Mouse (Mus musculus): ENCODE measurements around the gene D230025D16Rik. TPM values are rescaled to one million over a fixed set of nuclear protein-coding genes. Genes with fewer than 3 reads are reported as not detected.

The D230025D16Rik gene
- polyA plus RNA-seq, 1 experiment, result 1.3 TPM

DNA sequence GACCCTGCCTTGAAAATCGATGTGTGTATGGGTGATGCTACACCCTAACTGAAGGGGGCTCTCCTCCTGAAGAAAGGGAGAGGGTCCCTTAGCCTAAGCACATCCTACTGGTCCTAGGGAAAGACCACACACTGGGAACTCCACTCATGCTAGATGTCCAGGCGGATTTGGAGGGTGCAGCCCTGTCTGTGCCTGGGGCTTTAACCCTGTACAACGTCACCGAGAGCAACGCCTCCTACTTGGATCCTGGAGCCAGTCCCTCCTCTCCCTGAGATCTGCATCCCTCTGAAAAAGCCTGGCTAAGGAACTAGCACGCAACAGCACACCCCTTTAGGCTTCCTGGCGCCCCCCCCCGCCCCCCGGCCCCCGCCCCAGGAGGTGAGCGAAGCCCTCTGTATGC, 50.4 kb downstream of the D230025D16Rik start:
- Histone ChIP-seq H3K4me1 (ENCODE audit: control insufficient read depth) (peaks cover 26% of the 10 kb centered on the region), H3K27me3 (ENCODE audit: control insufficient read depth) (peaks cover 100% of the 10 kb centered on the region), H3K9me3 (ENCODE audit: control insufficient read depth, low read length) (peaks cover 4% of the 10 kb centered on the region; the same call in 1 of the 2 replicates), H3K36me3 (ENCODE audit: control insufficient read depth) (no peaks in the 10 kb centered on the region), H3K4me3 (replicated peaks) (no peak overlapping the region)
- TF ChIP-seq GATA1 (IDR thresholded peaks at IDR 0.05; ENCODE audit: low read length), result no peak
- TF ChIP-seq TAL1 (IDR thresholded peaks at IDR 0.05; ENCODE audit: low read length), result no peak

DNA sequence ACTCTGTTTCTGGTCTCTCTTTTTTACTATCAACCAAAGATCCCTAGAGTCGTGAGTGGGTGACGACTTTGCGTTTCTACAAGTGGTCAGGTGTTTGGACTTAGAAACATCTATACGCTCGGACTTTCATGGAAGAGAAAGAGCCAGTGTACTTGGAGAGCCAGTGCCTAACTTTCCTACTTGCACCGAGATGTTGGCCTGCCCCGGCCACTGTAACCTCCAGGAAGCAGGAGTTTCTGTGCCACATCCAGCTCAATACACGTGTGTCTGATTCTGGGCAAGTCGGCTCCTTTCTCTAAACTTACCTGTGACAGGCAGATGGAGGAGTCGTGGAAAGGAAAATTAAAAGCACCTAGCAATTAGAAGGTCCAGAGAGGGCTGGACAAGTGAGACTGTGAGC, 50.9 kb downstream of the D230025D16Rik start, which contains the start of gene Nol3:
Gene Nol3, plus strand, starts transcription at position 301 of the 400 bp plus-strand sequence.
- TF ChIP-seq TAL1 (IDR thresholded peaks at IDR 0.05; ENCODE audit: low read length) (no peak), GATA1 (IDR thresholded peaks at IDR 0.05; ENCODE audit: low read length) (no peak)
- peaks cover 99% of the 10 kb centered on the region for H3K27me3 ChIP-seq (ENCODE audit: control insufficient read depth)
- peaks cover under 1% of the 10 kb centered on the region; the same call in 1 of the 2 replicates for H3K9me3 ChIP-seq (ENCODE audit: control insufficient read depth, low read length)
- no peaks in the 10 kb centered on the region for H3K36me3 ChIP-seq (ENCODE audit: control insufficient read depth)
- peak within 1 kb of the TSS; percentile 28 for H3K4me3 ChIP-seq (replicated peaks)
- peaks cover 24% of the 10 kb centered on the region for H3K4me1 ChIP-seq (ENCODE audit: control insufficient read depth)

- TF ChIP-seq TAL1 (IDR thresholded peaks at IDR 0.05; ENCODE audit: low read length), result no peak
- no peak for TF ChIP-seq GATA1 (IDR thresholded peaks at IDR 0.05; ENCODE audit: low read length)
- H3K9me3 ChIP-seq (ENCODE audit: control insufficient read depth, low read length), result no peaks in the 10 kb centered on the region; the same call in 1 of the 2 replicates
- no peaks in the 10 kb centered on the region for H3K36me3 ChIP-seq (ENCODE audit: control insufficient read depth)
- H3K27me3 ChIP-seq (ENCODE audit: control insufficient read depth), result peaks cover 98% of the 10 kb centered on the region
- H3K4me3 ChIP-seq (replicated peaks), result peak overlapping the region; percentile 28
- peaks cover 24% of the 10 kb centered on the region for H3K4me1 ChIP-seq (ENCODE audit: control insufficient read depth)
Observed at GRCm38 (mm10) chr8:105276292-105277120, 51.6 kb downstream of the D230025D16Rik start.

DNA sequence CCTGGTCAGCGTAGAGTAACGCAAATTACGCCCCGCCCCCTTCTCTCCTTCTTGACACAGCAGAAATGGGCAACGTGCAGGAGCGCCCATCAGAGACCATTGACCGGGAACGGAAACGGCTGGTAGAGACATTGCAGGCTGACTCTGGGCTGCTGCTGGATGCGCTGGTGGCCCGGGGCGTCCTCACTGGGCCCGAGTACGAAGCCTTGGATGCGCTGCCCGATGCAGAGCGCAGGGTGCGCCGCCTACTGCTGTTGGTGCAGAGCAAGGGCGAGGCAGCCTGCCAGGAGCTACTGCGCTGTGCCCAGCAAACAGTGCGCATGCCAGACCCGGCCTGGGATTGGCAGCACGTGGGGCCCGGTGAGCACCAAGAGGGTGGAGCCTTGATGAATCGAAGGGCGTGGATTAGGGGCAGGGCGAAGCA, 54.0 kb downstream of the D230025D16Rik start:
- peaks cover 38% of the 10 kb centered on the region for H3K4me1 ChIP-seq (ENCODE audit: control insufficient read depth)
- peaks cover 90% of the 10 kb centered on the region for H3K27me3 ChIP-seq (ENCODE audit: control insufficient read depth)
- peak overlapping the region; percentile 22 for H3K4me3 ChIP-seq (replicated peaks)
- no peaks in the 10 kb centered on the region for H3K36me3 ChIP-seq (ENCODE audit: control insufficient read depth)
- no peak for TF ChIP-seq GATA1 (IDR thresholded peaks at IDR 0.05; ENCODE audit: low read length)
- TF ChIP-seq TAL1 (IDR thresholded peaks at IDR 0.05; ENCODE audit: low read length), result no peak
- no peaks in the 10 kb centered on the region; the same call in 1 of the 2 replicates for H3K9me3 ChIP-seq (ENCODE audit: control insufficient read depth, low read length)

DNA sequence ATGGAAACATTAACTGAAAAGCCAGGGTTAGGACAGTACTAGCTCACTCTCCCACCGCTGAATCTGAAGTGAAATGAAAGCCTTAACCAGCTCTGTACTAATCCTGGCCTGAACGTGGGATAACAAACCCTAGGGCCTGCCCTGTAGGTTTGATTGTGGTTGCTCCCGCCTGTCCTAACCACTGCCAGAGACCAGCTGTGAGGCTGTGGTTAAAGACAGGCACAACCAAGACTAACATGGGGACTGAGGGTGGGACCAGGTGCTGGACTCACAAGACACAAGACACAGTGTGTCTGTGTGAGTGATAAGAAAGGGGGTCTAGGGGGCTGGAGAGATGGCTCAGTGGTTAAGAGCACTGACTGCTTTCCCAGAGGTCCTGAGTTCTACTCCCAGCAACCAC, 55.6 kb downstream of the D230025D16Rik start:
- no peaks in the 10 kb centered on the region for H3K36me3 ChIP-seq (ENCODE audit: control insufficient read depth)
- H3K4me3 ChIP-seq (replicated peaks), result no peak overlapping the region
- peaks cover 85% of the 10 kb centered on the region for H3K27me3 ChIP-seq (ENCODE audit: control insufficient read depth)
- H3K9me3 ChIP-seq (ENCODE audit: control insufficient read depth, low read length), result no peaks in the 10 kb centered on the region; the same call in 1 of the 2 replicates
- peaks cover 38% of the 10 kb centered on the region for H3K4me1 ChIP-seq (ENCODE audit: control insufficient read depth)
- TF ChIP-seq TAL1 (IDR thresholded peaks at IDR 0.05; ENCODE audit: low read length), result no peak
- no peak for TF ChIP-seq GATA1 (IDR thresholded peaks at IDR 0.05; ENCODE audit: low read length)

- H3K27me3 ChIP-seq (ENCODE audit: control insufficient read depth), result peaks cover 84% of the 10 kb centered on the region
- H3K9me3 ChIP-seq (ENCODE audit: control insufficient read depth, low read length), result no peaks in the 10 kb centered on the region; the same call in 1 of the 2 replicates
- no peaks in the 10 kb centered on the region for H3K36me3 ChIP-seq (ENCODE audit: control insufficient read depth)
- peaks cover 27% of the 10 kb centered on the region for H3K4me1 ChIP-seq (ENCODE audit: control insufficient read depth)
- no peak overlapping the region for H3K4me3 ChIP-seq (replicated peaks)
- TF ChIP-seq GATA1 (IDR thresholded peaks at IDR 0.05; ENCODE audit: low read length) (no peak), TAL1 (IDR thresholded peaks at IDR 0.05; ENCODE audit: low read length) (no peak)
Observed at GRCm38 (mm10) chr8:105281821-105282220, 56.9 kb downstream of the D230025D16Rik start.

GRCm38 (mm10) chr8:105282239-105282638, 57.3 kb downstream of the D230025D16Rik start:
- TF ChIP-seq TAL1 (IDR thresholded peaks at IDR 0.05; ENCODE audit: low read length), result no peak
- no peak for TF ChIP-seq GATA1 (IDR thresholded peaks at IDR 0.05; ENCODE audit: low read length)
- Histone ChIP-seq H3K27me3 (ENCODE audit: control insufficient read depth) (peaks cover 80% of the 10 kb centered on the region), H3K9me3 (ENCODE audit: control insufficient read depth, low read length) (no peaks in the 10 kb centered on the region; the same call in 1 of the 2 replicates), H3K4me3 (replicated peaks) (no peak overlapping the region), H3K4me1 (ENCODE audit: control insufficient read depth) (peaks cover 27% of the 10 kb centered on the region), H3K36me3 (ENCODE audit: control insufficient read depth) (no peaks in the 10 kb centered on the region)

GRCm38 (mm10) chr8:105283074-105283473, 58.1 kb downstream of the D230025D16Rik start:
- H3K36me3 ChIP-seq (ENCODE audit: control insufficient read depth), result no peaks in the 10 kb centered on the region
- H3K9me3 ChIP-seq (ENCODE audit: control insufficient read depth, low read length), result no peaks in the 10 kb centered on the region; the same call in 1 of the 2 replicates
- H3K4me1 ChIP-seq (ENCODE audit: control insufficient read depth), result peaks cover 27% of the 10 kb centered on the region
- H3K4me3 ChIP-seq (replicated peaks), result peak overlapping the region; percentile 5
- peaks cover 72% of the 10 kb centered on the region for H3K27me3 ChIP-seq (ENCODE audit: control insufficient read depth)
- no peak for TF ChIP-seq GATA1 (IDR thresholded peaks at IDR 0.05; ENCODE audit: low read length)
- no peak for TF ChIP-seq TAL1 (IDR thresholded peaks at IDR 0.05; ENCODE audit: low read length)

DNA sequence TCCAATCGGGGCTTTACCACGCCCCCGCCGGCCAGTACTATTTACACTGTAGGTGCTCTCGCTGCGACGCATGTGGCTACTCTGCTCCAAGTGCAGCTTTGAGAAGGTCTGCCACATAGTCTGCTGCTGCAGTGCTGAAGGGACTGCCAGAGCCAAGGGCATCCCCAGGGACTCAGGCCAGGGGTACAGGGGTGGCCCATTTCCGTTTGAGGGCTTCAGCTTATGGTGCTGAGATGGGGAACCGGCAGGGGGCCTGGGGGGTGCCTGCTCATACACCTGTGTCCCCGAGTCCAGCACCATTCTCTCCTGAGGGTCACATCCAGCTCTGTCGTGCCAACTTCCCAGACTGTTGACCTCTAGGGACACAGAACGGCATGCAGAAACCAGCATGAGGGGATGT, 60.6 kb downstream of the D230025D16Rik start:
- no peak overlapping the region for H3K4me3 ChIP-seq (replicated peaks)
- peaks cover 62% of the 10 kb centered on the region for H3K27me3 ChIP-seq (ENCODE audit: control insufficient read depth)
- H3K4me1 ChIP-seq (ENCODE audit: control insufficient read depth), result peaks cover 33% of the 10 kb centered on the region
- H3K36me3 ChIP-seq (ENCODE audit: control insufficient read depth), result no peaks in the 10 kb centered on the region
- no peaks in the 10 kb centered on the region for H3K9me3 ChIP-seq (ENCODE audit: control insufficient read depth, low read length)
- TF ChIP-seq TAL1 (IDR thresholded peaks at IDR 0.05; ENCODE audit: low read length), result no peak
- no peak for TF ChIP-seq GATA1 (IDR thresholded peaks at IDR 0.05; ENCODE audit: low read length)

Data from erythroblast, embryonic 14.5 days (primary cell).